Mouse (Mus musculus) heart, embryonic 13.5 days (tissue): ENCODE data around the gene Nfkbiz. TPM values are rescaled to one million over a fixed set of nuclear protein-coding genes. Genes with fewer than 3 reads are reported as not detected.
A peak's percentile ranks its signal among the peaks of the same experiment; 100 is the strongest.
"Not testable (repeated sequence)": the region's sequence is repeated elsewhere in the genome, so short reads cannot be mapped to it uniquely, and the experiment has no call there.

Experiments used
- ATAC-seq: fragments of 200-750 bp; cut with Nextera tagmentation; 2 replicates; pipeline ENCODE4 v1.8.0; 2017; ENCODE audit warnings: moderate TSS enrichment; ENCODE audit not compliant: insufficient number of reproducible peaks, low FRiP score, low TSS enrichment; ENCODE audit errors: extremely low read depth
- H3K27ac ChIP-seq: fragments of 300-500 bp; sonication (generic); replicated peaks from 2 replicates; pipeline ENCODE4 v1.5.1; 2015; ENCODE audit warnings: moderate library complexity, mild to moderate bottlenecking, inconsistent platforms
- H3K27me3 ChIP-seq: fragments of 300-500 bp; sonication (generic); replicated peaks from 2 replicates; pipeline ENCODE4 v1.6.1; 2015; ENCODE audit warnings: mild to moderate bottlenecking, inconsistent platforms
- H3K36me3 ChIP-seq: fragments of 300-500 bp; sonication (generic); 2 replicates; pipeline ENCODE4 v1.6.1; 2015; ENCODE audit warnings: mild to moderate bottlenecking, inconsistent platforms
- H3K4me1 ChIP-seq: fragments of 300-500 bp; sonication (generic); 2 replicates; pipeline ENCODE4 v1.6.1; 2015; ENCODE audit warnings: inconsistent platforms
- H3K4me2 ChIP-seq: fragments of 300-500 bp; sonication (generic); 2 replicates; pipeline ENCODE4 v1.6.1; 2015; ENCODE audit warnings: inconsistent platforms, mild to moderate bottlenecking, moderate library complexity
- H3K4me3 ChIP-seq: fragments of 300-500 bp; sonication (generic); 2 replicates; pipeline ENCODE4 v1.5.1; 2015; ENCODE audit warnings: moderate library complexity, mild to moderate bottlenecking, inconsistent platforms
- H3K9ac ChIP-seq: fragments of 300-500 bp; sonication (generic); 2 replicates; pipeline ENCODE4 v1.6.1; 2015; ENCODE audit warnings: inconsistent platforms, mild to moderate bottlenecking, moderate library complexity
- H3K9me3 ChIP-seq: fragments of 300-500 bp; sonication (generic); 2 replicates; pipeline ENCODE4 v1.6.1; 2016; ENCODE audit warnings: inconsistent platforms
- WGBS: fragments of 180-500 bp; shearing (Covaris S2); methylation state at CpG from one replicate; pipeline ENCODE4 v1.1.7; 2015; ENCODE audit warnings: mixed read lengths; 5-methylcytosine and 5-hydroxymethylcytosine counted together
- polyA plus RNA-seq: library from polyadenylated mRNA; unstranded; fragments of >200 nt; fragmentation: Nextera tagmentation; extraction: Ambion mirVana; gene quantifications from 2 replicates; pipeline ENCODE4 v1.2.1, GENCODE M21; 2015

Nfkbiz gene
- polyA plus RNA-seq: 2.1 and 2.5 TPM in 2 replicates

GRCm38 (mm10) chr16:55838510-55839474 lies at the start of gene Nfkbiz:
Gene Nfkbiz (minus strand): TSS chr16:55838899.
- H3K9me3 ChIP-seq: no peaks in the 10 kb centered on the region
- H3K9ac ChIP-seq: peak within 1 kb of the TSS; percentile 89
- peaks cover 13% of the 10 kb centered on the region; the same call in 1 of the 2 replicates for H3K4me1 ChIP-seq
- H3K27ac ChIP-seq: peak within 1 kb of the TSS; percentile 96
- peak within 1 kb of the TSS; percentile 71 for H3K4me3 ChIP-seq
- no peaks in the 10 kb centered on the region for H3K27me3 ChIP-seq
- ATAC-seq: peak; percentile 80
- under 1% methylated on average over 40 of the region's 40 CpGs for WGBS
- H3K4me2 ChIP-seq: peak within 1 kb of the TSS; percentile 75
- H3K36me3 ChIP-seq: peaks cover 17% of the 10 kb centered on the region

- WGBS: 51% methylated on average over 7 of the region's 7 CpGs
- Histone ChIP-seq H3K9ac (no peak overlapping the region), H3K4me2 (no peak overlapping the region), H3K9me3 (no peaks in the 10 kb centered on the region), H3K36me3 (peaks cover 9% of the 10 kb centered on the region), H3K4me1 (peaks cover 8% of the 10 kb centered on the region; the same call in 1 of the 2 replicates), H3K4me3 (no peak overlapping the region), H3K27ac (no peak overlapping the region), H3K27me3 (no peaks in the 10 kb centered on the region)
- no peak for ATAC-seq
Measured at GRCm38 (mm10) chr16:55887814-55888583, 49.3 kb upstream of the Nfkbiz start.

- H3K9ac ChIP-seq: no peak overlapping the region
- 0 out of 2 replicates have a peak, but pooled peaks cover 5% of the 10 kb centered on the region for H3K4me1 ChIP-seq
- H3K27ac ChIP-seq: no peak overlapping the region
- no peaks in the 10 kb centered on the region for H3K27me3 ChIP-seq
- no peak overlapping the region for H3K4me2 ChIP-seq
- H3K4me3 ChIP-seq: no peak overlapping the region
- H3K36me3 ChIP-seq: peaks cover 5% of the 10 kb centered on the region; the same call in 1 of the 2 replicates
- H3K9me3 ChIP-seq: no peaks in the 10 kb centered on the region
- WGBS: 81% methylated on average over 11 of the region's 11 CpGs
- no peak for ATAC-seq
Measured at GRCm38 (mm10) chr16:55884246-55884645, 45.5 kb upstream of the Nfkbiz start.

GRCm38 (mm10) chr16:55876025-55876424 lies 37.3 kb upstream of the Nfkbiz start:
- Histone ChIP-seq H3K36me3 (no peaks in the 10 kb centered on the region), H3K27me3 (no peaks in the 10 kb centered on the region), H3K9ac (no peak overlapping the region), H3K4me3 (no peak overlapping the region), H3K4me2 (no peak overlapping the region), H3K4me1 (peaks cover 14% of the 10 kb centered on the region), H3K27ac (peak overlapping the region; percentile 25; the same call in 1 of the 2 replicates), H3K9me3 (no peaks in the 10 kb centered on the region)
- 31% methylated on average over 6 of the region's 6 CpGs for WGBS
- ATAC-seq: no peak; the same call in 1 of the 2 replicates

- 60% methylated on average over 4 of the region's 4 CpGs for WGBS
- no peak overlapping the region for H3K4me3 ChIP-seq
- no peak overlapping the region for H3K9ac ChIP-seq
- H3K4me1 ChIP-seq: no peaks in the 10 kb centered on the region
- H3K27me3 ChIP-seq: no peaks in the 10 kb centered on the region
- no peak for ATAC-seq
- no peaks in the 10 kb centered on the region for H3K9me3 ChIP-seq
- no peak overlapping the region for H3K4me2 ChIP-seq
- no peak overlapping the region for H3K27ac ChIP-seq
- H3K36me3 ChIP-seq: peaks cover 11% of the 10 kb centered on the region; the same call in 1 of the 2 replicates
Measured at GRCm38 (mm10) chr16:55863832-55864231, 25.1 kb upstream of the Nfkbiz start.

GRCm38 (mm10) chr16:55863149-55863815 lies 24.6 kb upstream of the Nfkbiz start:
- H3K36me3 ChIP-seq: peaks cover 11% of the 10 kb centered on the region; the same call in 1 of the 2 replicates

GRCm38 (mm10) chr16:55861104-55861503 lies 22.4 kb upstream of the Nfkbiz start:
- Histone ChIP-seq H3K4me3 (no peak overlapping the region), H3K36me3 (peaks cover 14% of the 10 kb centered on the region), H3K4me1 (no peaks in the 10 kb centered on the region), H3K4me2 (no peak overlapping the region), H3K27ac (no peak overlapping the region), H3K9me3 (peaks cover 5% of the 10 kb centered on the region; the same call in 1 of the 2 replicates), H3K9ac (no peak overlapping the region), H3K27me3 (no peaks in the 10 kb centered on the region)
- 73% methylated on average over 3 of the region's 3 CpGs for WGBS
- no peak for ATAC-seq

More at GRCm38 (mm10) chr16:55863149-55863815, 24.6 kb upstream of the Nfkbiz start:
- Histone ChIP-seq H3K4me2 (no peak overlapping the region), H3K4me1 (no peaks in the 10 kb centered on the region), H3K4me3 (no peak overlapping the region), H3K27ac (no peak overlapping the region), H3K9ac (no peak overlapping the region), H3K9me3 (no peaks in the 10 kb centered on the region), H3K27me3 (no peaks in the 10 kb centered on the region)
- ATAC-seq: no peak
- WGBS: 24% methylated on average over 7 of the region's 7 CpGs

GRCm38 (mm10) chr16:55859421-55859820 lies 20.7 kb upstream of the Nfkbiz start:
- not testable (repeated sequence) for H3K9ac ChIP-seq, H3K36me3 ChIP-seq, H3K27ac ChIP-seq, H3K4me3 ChIP-seq, H3K9me3 ChIP-seq, H3K27me3 ChIP-seq, H3K4me1 ChIP-seq, ATAC-seq, H3K4me2 ChIP-seq
- 82% methylated on average over 4 of the region's 4 CpGs for WGBS

GRCm38 (mm10) chr16:55858465-55858864 lies 19.8 kb upstream of the Nfkbiz start:
- Histone ChIP-seq H3K9ac (no peak overlapping the region), H3K27me3 (no peaks in the 10 kb centered on the region), H3K4me1 (no peaks in the 10 kb centered on the region), H3K4me2 (no peak overlapping the region), H3K36me3 (peaks cover 8% of the 10 kb centered on the region), H3K9me3 (peaks cover 5% of the 10 kb centered on the region; the same call in 1 of the 2 replicates), H3K4me3 (no peak overlapping the region), H3K27ac (no peak overlapping the region)
- 64% methylated on average over 6 of the region's 6 CpGs for WGBS
- ATAC-seq: no peak

GRCm38 (mm10) chr16:55852943-55853727 lies 14.4 kb upstream of the Nfkbiz start:
- Histone ChIP-seq H3K27ac (no peak overlapping the region), H3K36me3 (peaks cover 8% of the 10 kb centered on the region), H3K9me3 (peaks cover 5% of the 10 kb centered on the region; the same call in 1 of the 2 replicates), H3K27me3 (no peaks in the 10 kb centered on the region), H3K4me2 (no peak overlapping the region), H3K4me3 (no peak overlapping the region), H3K4me1 (no peaks in the 10 kb centered on the region), H3K9ac (no peak overlapping the region)
- ATAC-seq: no peak
- WGBS: 52% methylated on average over 19 of the region's 19 CpGs
